Comparison of ENCODE assay signal across 11 mouse cellular contexts in the genomic region with DNA sequence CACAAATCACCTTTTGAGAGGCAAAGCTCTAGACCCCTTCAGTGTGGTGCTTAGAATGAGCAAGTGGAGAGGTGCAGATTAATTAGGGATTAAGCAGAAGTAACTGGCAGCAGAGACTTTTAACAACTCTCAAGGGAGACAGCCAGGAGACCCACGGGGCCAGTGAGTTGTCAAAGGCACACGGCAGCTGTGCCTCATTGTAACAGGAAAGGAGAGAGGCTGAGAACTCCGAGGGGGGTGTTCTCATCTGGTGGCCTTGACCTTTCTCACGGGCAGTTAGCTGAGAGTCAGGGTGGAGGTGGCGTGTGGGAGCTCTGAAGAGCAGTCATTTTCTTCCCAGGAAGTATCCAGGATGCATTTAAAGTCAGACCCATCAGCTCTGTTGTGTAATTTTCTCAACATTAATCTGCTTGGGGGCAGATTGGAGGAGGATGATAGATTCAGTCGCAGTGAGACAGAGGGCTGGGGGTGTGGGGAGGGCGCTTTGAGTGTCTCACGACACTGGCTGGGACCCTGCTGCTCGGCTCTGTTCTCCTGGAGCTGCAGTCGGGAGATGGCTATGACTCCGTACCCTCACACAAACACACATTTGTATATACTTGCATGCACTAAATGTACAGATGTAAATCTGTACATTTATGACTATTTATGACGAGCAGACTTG. TPM values are rescaled to one million over a fixed set of nuclear protein-coding genes. Genes with fewer than 3 reads are reported as not detected.
DNase-seq lines count a peak whose midpoint lies in the region; ATAC-seq lines count a peak whose summit lies in the region.
"Had no signal": no experiment of that assay in that cellular context is flagged by ENCODE, and none has a peak within 500 bp of the region (broad histone marks: within the 10 kb centered on the region; RNA-seq: fewer than 3 reads in every experiment).

No protein-coding gene starts in this region.

- 17% methylated on average over 12 of the region's 12 CpGs for WGBS in kidney, embryonic 15.5 days
- 19% methylated on average over 12 of the region's 12 CpGs for WGBS in midbrain, embryonic 13.5 days

- H3K27ac ChIP-seq in kidney, embryonic 15.5 days: peak overlapping the region; percentile 75
- H3K27ac ChIP-seq in midbrain, embryonic 13.5 days: peak overlapping the region; percentile 65

- H3K9me3 ChIP-seq in kidney, embryonic 15.5 days (replicated peaks): no peaks in the 10 kb centered on the region
- H3K9me3 ChIP-seq in midbrain, embryonic 13.5 days: no peaks in the 10 kb centered on the region
- H3K9me3 ChIP-seq: G1E had no signal

- no peak for DNase-seq in kidney, adult 8-10 months
- peak; percentile 63 for DNase-seq in R1 (ENCODE audit: low read depth, low spot score)
- peak; percentile 60 for DNase-seq in embryo, embryonic 10.5 days (ENCODE audit: low spot score)
- no peak for DNase-seq in gastrocnemius, postnatal 4 days (ENCODE audit: low spot score in 2 of 2)
- no peak for DNase-seq in testis, postnatal 14 days (ENCODE audit: low spot score)
- DNase-seq: kidney, postnatal 25 days; lung, postnatal 4 days had no signal

- H3K36me3 ChIP-seq in kidney, embryonic 15.5 days: no peaks in the 10 kb centered on the region
- H3K36me3 ChIP-seq in midbrain, embryonic 13.5 days: no peaks in the 10 kb centered on the region
- H3K36me3 ChIP-seq: G1E had no signal

- no peak overlapping the region for H3K9ac ChIP-seq in kidney, embryonic 15.5 days
- H3K9ac ChIP-seq in midbrain, embryonic 13.5 days (replicated peaks): peak overlapping the region; percentile 21; the same call in 1 of the 2 replicates

- peaks cover 37% of the 10 kb centered on the region for H3K4me1 ChIP-seq in kidney, embryonic 15.5 days
- H3K4me1 ChIP-seq in midbrain, embryonic 13.5 days (replicated peaks): peaks cover 76% of the 10 kb centered on the region

- peak; percentile 27; the same call in 1 of the 2 replicates for ATAC-seq in kidney, embryonic 15.5 days (replicated peaks; ENCODE audit: low FRiP score)
- ATAC-seq in midbrain, embryonic 13.5 days: no peak
- no peak for ATAC-seq in megakaryocyte, adult 5-6 weeks (ENCODE audit: poor library complexity, severe bottlenecking)

- H3K4me3 ChIP-seq in kidney, embryonic 15.5 days (replicated peaks): no peak overlapping the region
- H3K4me3 ChIP-seq in midbrain, embryonic 13.5 days (replicated peaks): no peak overlapping the region

- no peaks in the 10 kb centered on the region for H3K27me3 ChIP-seq in kidney, embryonic 15.5 days
- H3K27me3 ChIP-seq in midbrain, embryonic 13.5 days: no peaks in the 10 kb centered on the region

- peak overlapping the region; percentile 31 for H3K4me2 ChIP-seq in kidney, embryonic 15.5 days
- no peak overlapping the region for H3K4me2 ChIP-seq in midbrain, embryonic 13.5 days (replicated peaks)

RNA-seq across cellular contexts. Expression of a gene that starts 5.9 kb away (rescaled TPM):
- polyA plus RNA-seq in kidney, embryonic 15.5 days (2015; fragmentation: Nextera tagmentation; extraction: Ambion mirVana): 22.5 and 25.5 TPM in 2 replicates
- 25.3 and 28.2 TPM in 2 replicates for polyA plus RNA-seq in midbrain, embryonic 13.5 days (2015; fragmentation: Nextera tagmentation; extraction: Ambion mirVana)
- total RNA-seq in gastrocnemius, postnatal 4 days (2021): 10 to 100 TPM in 1 of 2 experiments, 1 to 10 TPM in 1; 8.1 to 14.0 TPM
- total RNA-seq in megakaryocyte, adult 5-6 weeks (2015): 1.4 and 6.4 TPM in 2 replicates
- total RNA-seq in megakaryocyte, adult 5-6 weeks (2017): 29.1 and 31.6 TPM in 2 replicates

Comparison
In these comparisons a context has a peak if more than half of its experiments do, and no peak if none do; other contexts are left out.
1. DNase-seq: peak in R1 (single experiment) and embryo, embryonic 10.5 days (single experiment); none in kidney, adult 8-10 months (0 of 2), gastrocnemius, postnatal 4 days (0 of 2) and testis, postnatal 14 days (single experiment).